Mouse (Mus musculus) heart, postnatal 0 days (tissue): ENCODE results near the gene Rimklb. TPM values are rescaled to one million over a fixed set of nuclear protein-coding genes. Genes with fewer than 3 reads are reported as not detected.

Source experiments
- ATAC-seq: fragments of 200-750 bp; cut with Nextera tagmentation; 2 replicates; pipeline ENCODE4 v1.8.0; 2017; ENCODE audit warnings: low read depth, moderate number of reproducible peaks, moderate library complexity; ENCODE audit not compliant: insufficient read depth
- DNase-seq: peaks from one replicate; pipeline ENCODE4 v3.0.0-alpha.2; 2016; ENCODE audit warnings: low spot score
- H3K27ac ChIP-seq: fragments of 300-500 bp; sonication (generic); 2 replicates; pipeline ENCODE4 v1.5.1; 2014; ENCODE audit warnings: low read depth, mild to moderate bottlenecking
- H3K27me3 ChIP-seq: fragments of 300-500 bp; sonication (generic); 2 replicates; pipeline ENCODE4 v1.6.1; 2014; ENCODE audit warnings: low read length, mixed read lengths; ENCODE audit not compliant: control insufficient read depth, insufficient read depth
- H3K36me3 ChIP-seq: fragments of 300-500 bp; sonication (generic); replicated peaks from 2 replicates; pipeline ENCODE4 v1.6.1; 2014; ENCODE audit warnings: low read length, mixed read lengths; ENCODE audit not compliant: control insufficient read depth, insufficient read depth
- H3K4me1 ChIP-seq: fragments of 300-500 bp; sonication (generic); 2 replicates; pipeline ENCODE4 v1.6.1; 2014; ENCODE audit warnings: antibody characterized with exemption; ENCODE audit not compliant: control insufficient read depth, insufficient read depth
- H3K4me2 ChIP-seq: fragments of 300-500 bp; sonication (generic); 2 replicates; pipeline ENCODE4 v1.6.1; 2014; ENCODE audit warnings: low read depth, mild to moderate bottlenecking, low read length, moderate library complexity
- H3K4me3 ChIP-seq: fragments of 300-500 bp; sonication (generic); 2 replicates; pipeline ENCODE4 v1.5.1; 2014; ENCODE audit warnings: low read depth, low read length
- H3K9ac ChIP-seq: fragments of 300-500 bp; sonication (generic); replicated peaks from 2 replicates; pipeline ENCODE4 v1.6.1; 2014; ENCODE audit warnings: low read depth, low read length, mixed read lengths
- H3K9me3 ChIP-seq: fragments of 300-500 bp; sonication (generic); replicated peaks from 2 replicates; pipeline ENCODE4 v1.6.1; 2016; ENCODE audit warnings: low read length; ENCODE audit not compliant: control insufficient read depth
- CTCF ChIP-seq: IDR thresholded peaks from 2 replicates; pipeline ENCODE4 v1.5.1; 2016; ENCODE audit warnings: antibody characterized with exemption, control low read depth, low read depth
- EP300 ChIP-seq: IDR thresholded peaks from 2 replicates; pipeline ENCODE4 v1.6.1; 2016; ENCODE audit warnings: antibody characterized with exemption, low read depth
- WGBS: fragments of 180-500 bp; shearing (Covaris S2); extraction: QIAGEN DNeasy Blood & Tissue Kit; methylation state at CpG from one replicate; pipeline ENCODE4 v1.1.7; 2014; 5-methylcytosine and 5-hydroxymethylcytosine counted together
- polyA plus RNA-seq: library from polyadenylated mRNA; unstranded; fragments of >200 nt; fragmentation: Nextera tagmentation; extraction: Ambion mirVana; gene quantifications from 2 replicates; pipeline ENCODE4 v1.2.1, GENCODE M21; 2015
- total RNA-seq: library from RNA; depleted of rRNA; stranded (reverse); fragments of >200 nt; gene quantifications from 2 replicates; pipeline ENCODE4 v1.2.3, GENCODE M21; 2014; ENCODE audit warnings: low replicate concordance

The Rimklb gene
- total and polyA plus RNA-seq, 2 experiments from 2014 or later = 0.79 TPM; not detected in 1

GRCm38 (mm10) chr6:122495082-122495881 lies 3.3 kb downstream of the Rimklb start:
- TF ChIP-seq CTCF (no peak), EP300 (no peak)
- no peak overlapping the region for H3K9ac ChIP-seq

GRCm38 (mm10) chr6:122493799-122494472 lies 4.6 kb downstream of the Rimklb start:
- DNase-seq (no peak), ATAC-seq (no peak)
- H3K4me1 ChIP-seq = 0 out of 2 replicates have a peak, but pooled peaks cover 5% of the 10 kb centered on the region
- WGBS = 66% methylated on average over 6 of the region's 6 CpGs
- TF ChIP-seq EP300 = no peak
- TF ChIP-seq CTCF = no peak
- H3K9me3 ChIP-seq = no peaks in the 10 kb centered on the region
- H3K4me2 ChIP-seq = no peak overlapping the region
- H3K27me3 ChIP-seq = peaks cover 15% of the 10 kb centered on the region
- H3K4me3 ChIP-seq = no peak overlapping the region
- H3K27ac ChIP-seq = no peak overlapping the region
- no peak overlapping the region for H3K9ac ChIP-seq
- H3K36me3 ChIP-seq = no peaks in the 10 kb centered on the region

More at GRCm38 (mm10) chr6:122495082-122495881, 3.3 kb downstream of the Rimklb start:
- ATAC-seq = peak; percentile 35; the same call in 1 of the 2 replicates
- H3K27ac ChIP-seq = 0 out of 2 replicates have a peak overlapping the region, but pooled peaks have one; percentile 4
- DNase-seq = no peak
- H3K9me3 ChIP-seq = no peaks in the 10 kb centered on the region
- no peaks in the 10 kb centered on the region for H3K36me3 ChIP-seq
- peak overlapping the region; percentile 23 for H3K4me3 ChIP-seq
- 0 out of 2 replicates have a peak, but pooled peaks cover 5% of the 10 kb centered on the region for H3K4me1 ChIP-seq
- H3K27me3 ChIP-seq = peaks cover 12% of the 10 kb centered on the region; the same call in 1 of the 2 replicates
- H3K4me2 ChIP-seq = peak overlapping the region; percentile 45
- WGBS = 9% methylated on average over 21 of the region's 21 CpGs

- Histone ChIP-seq H3K27me3 (peaks cover 29% of the 10 kb centered on the region), H3K27ac (no peak overlapping the region), H3K4me1 (0 out of 2 replicates have a peak, but pooled peaks cover 5% of the 10 kb centered on the region), H3K9me3 (no peaks in the 10 kb centered on the region), H3K4me3 (0 out of 2 replicates have a peak overlapping the region, but pooled peaks have one; percentile 47), H3K36me3 (no peaks in the 10 kb centered on the region), H3K4me2 (no peak overlapping the region), H3K9ac (no peak overlapping the region)
- 42% methylated on average over 6 of the region's 6 CpGs for WGBS
- ATAC-seq = no peak
- TF ChIP-seq CTCF = no peak
- TF ChIP-seq EP300 = no peak
- DNase-seq = no peak
Measured at GRCm38 (mm10) chr6:122492479-122492878, 6.1 kb downstream of the Rimklb start.

GRCm38 (mm10) chr6:122491557-122491956 lies 7.0 kb downstream of the Rimklb start:
- 0% methylated on average over 16 of the region's 16 CpGs for WGBS
- peak overlapping the region; percentile 40 for H3K9ac ChIP-seq
- no peak overlapping the region for H3K27ac ChIP-seq

GRCm38 (mm10) chr6:122490929-122491512 lies 7.5 kb downstream of the Rimklb start:
- 19% methylated on average over 15 of the region's 15 CpGs for WGBS
- ATAC-seq (no peak), DNase-seq (no peak)
- 0 out of 2 replicates have a peak, but pooled peaks cover 5% of the 10 kb centered on the region for H3K4me1 ChIP-seq
- H3K9me3 ChIP-seq = no peaks in the 10 kb centered on the region
- peak overlapping the region; percentile 66 for H3K4me2 ChIP-seq
- H3K4me3 ChIP-seq = peak overlapping the region; percentile 47
- H3K27ac ChIP-seq = no peak overlapping the region
- no peaks in the 10 kb centered on the region for H3K36me3 ChIP-seq
- H3K9ac ChIP-seq = peak overlapping the region; percentile 40
- TF ChIP-seq CTCF (no peak), EP300 (no peak)
- H3K27me3 ChIP-seq = peaks cover 33% of the 10 kb centered on the region

More at GRCm38 (mm10) chr6:122491557-122491956, 7.0 kb downstream of the Rimklb start:
- Histone ChIP-seq H3K4me1 (0 out of 2 replicates have a peak, but pooled peaks cover 5% of the 10 kb centered on the region), H3K36me3 (no peaks in the 10 kb centered on the region), H3K9me3 (no peaks in the 10 kb centered on the region), H3K27me3 (peaks cover 34% of the 10 kb centered on the region), H3K4me3 (peak overlapping the region; percentile 47), H3K4me2 (peak overlapping the region; percentile 66)
- peak; percentile 79 for DNase-seq
- ATAC-seq = peak; percentile 86
- TF ChIP-seq EP300 (no peak), CTCF (no peak)
